Mouse (Mus musculus): Measurements from ENCODE around the gene Gng7. TPM values are rescaled to one million over a fixed set of nuclear protein-coding genes. Genes with fewer than 3 reads are reported as not detected.

Gng7 gene
- polyA plus RNA-seq, 1 experiment from 2014 or later: 6.3 TPM

- H3K27ac ChIP-seq: no peak overlapping the region
- WGBS: 90% methylated on average over 6 of the region's 6 CpGs
These were observed 59.9 kb downstream of the Gng7 start for GRCm38 (mm10) chr10:80954843-80955242.

DNA sequence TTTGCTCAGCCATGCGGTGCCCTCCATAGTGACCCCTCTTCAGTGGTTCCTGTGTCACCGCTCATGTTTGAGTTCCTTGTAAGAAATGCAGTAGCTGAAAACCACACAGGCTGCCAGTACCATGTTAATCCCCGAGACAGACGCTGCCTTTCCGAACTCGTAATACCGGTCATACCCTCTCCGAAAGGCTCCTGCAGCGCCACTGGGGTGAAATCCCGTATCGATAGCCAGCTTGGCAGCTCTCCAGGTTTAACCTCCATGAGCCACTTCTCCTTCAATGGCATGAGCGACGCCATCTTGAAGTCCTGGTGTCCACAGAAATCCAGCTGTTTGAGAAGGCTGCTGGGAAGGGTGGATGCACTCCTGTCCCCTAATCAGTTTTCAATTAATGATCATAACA lies 60.3 kb downstream of the Gng7 start:
- no peaks in the 10 kb centered on the region for H3K9me3 ChIP-seq
- no peak for DNase-seq (ENCODE audit: extremely low spot score, low spot score)
- peaks cover 23% of the 10 kb centered on the region for H3K4me1 ChIP-seq
- 90% methylated on average over 13 of the region's 13 CpGs for WGBS
- H3K27ac ChIP-seq: no peak overlapping the region
- 0 out of 2 replicates have a peak, but pooled peaks cover 18% of the 10 kb centered on the region for H3K27me3 ChIP-seq (ENCODE audit: poor library complexity, severe bottlenecking)
- no peak overlapping the region for H3K4me3 ChIP-seq
- no peaks in the 10 kb centered on the region for H3K36me3 ChIP-seq (replicated peaks)

More at GRCm38 (mm10) chr10:80954843-80955242, 59.9 kb downstream of the Gng7 start:
- DNase-seq (ENCODE audit: extremely low spot score, low spot score): no peak
- H3K4me3 ChIP-seq: no peak overlapping the region
- no peaks in the 10 kb centered on the region for H3K9me3 ChIP-seq
- 0 out of 2 replicates have a peak, but pooled peaks cover 14% of the 10 kb centered on the region for H3K27me3 ChIP-seq (ENCODE audit: poor library complexity, severe bottlenecking)
- peaks cover 19% of the 10 kb centered on the region for H3K4me1 ChIP-seq
- no peaks in the 10 kb centered on the region for H3K36me3 ChIP-seq (replicated peaks)

DNA sequence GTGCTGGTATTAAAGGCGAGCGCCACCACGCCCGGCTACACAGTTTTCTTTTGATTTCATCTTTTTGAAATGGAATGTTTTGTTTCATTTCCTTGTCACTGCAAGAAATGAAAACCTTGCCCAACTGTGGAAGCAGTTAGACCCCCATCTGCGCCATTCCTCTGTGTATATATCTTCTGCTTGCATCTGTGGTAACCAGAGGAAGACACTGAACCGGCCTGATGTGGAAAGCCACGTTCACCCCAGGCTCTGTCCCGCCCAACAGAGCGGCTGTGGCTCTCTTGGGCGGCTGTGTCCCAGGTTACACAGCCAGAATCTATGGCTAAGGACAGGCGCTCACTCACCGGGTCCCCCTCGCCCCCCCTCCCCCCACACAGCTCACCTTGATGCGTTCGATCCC lies 62.3 kb downstream of the Gng7 start:
- peaks cover 43% of the 10 kb centered on the region for H3K4me1 ChIP-seq
- 79% methylated on average over 15 of the region's 15 CpGs for WGBS
- H3K4me3 ChIP-seq: no peak overlapping the region
- no peaks in the 10 kb centered on the region for H3K36me3 ChIP-seq (replicated peaks)
- H3K27ac ChIP-seq: no peak overlapping the region
- no peaks in the 10 kb centered on the region for H3K9me3 ChIP-seq
- H3K27me3 ChIP-seq (ENCODE audit: poor library complexity, severe bottlenecking): 0 out of 2 replicates have a peak, but pooled peaks cover 19% of the 10 kb centered on the region
- no peak for DNase-seq (ENCODE audit: extremely low spot score, low spot score)

- DNase-seq (ENCODE audit: extremely low spot score, low spot score): no peak
- H3K4me1 ChIP-seq: peaks cover 49% of the 10 kb centered on the region
- WGBS: 85% methylated on average over 10 of the region's 10 CpGs
These were observed 62.9 kb downstream of the Gng7 start for GRCm38 (mm10) chr10:80951761-80952390.

GRCm38 (mm10) chr10:80950314-80950713 lies 64.4 kb downstream of the Gng7 start:
- Histone ChIP-seq H3K4me3 (no peak overlapping the region), H3K27me3 (ENCODE audit: poor library complexity, severe bottlenecking) (0 out of 2 replicates have a peak, but pooled peaks cover 19% of the 10 kb centered on the region), H3K36me3 (replicated peaks) (no peaks in the 10 kb centered on the region), H3K9me3 (no peaks in the 10 kb centered on the region), H3K27ac (no peak overlapping the region), H3K4me1 (peaks cover 43% of the 10 kb centered on the region)
- 28% methylated on average over 5 of the region's 5 CpGs for WGBS
- no peak for DNase-seq (ENCODE audit: extremely low spot score, low spot score)

More at GRCm38 (mm10) chr10:80951761-80952390, 62.9 kb downstream of the Gng7 start:
- Histone ChIP-seq H3K27me3 (ENCODE audit: poor library complexity, severe bottlenecking) (0 out of 2 replicates have a peak, but pooled peaks cover 19% of the 10 kb centered on the region), H3K4me3 (no peak overlapping the region), H3K36me3 (replicated peaks) (no peaks in the 10 kb centered on the region), H3K27ac (no peak overlapping the region), H3K9me3 (no peaks in the 10 kb centered on the region)

GRCm38 (mm10) chr10:80949081-80949480 lies 65.7 kb downstream of the Gng7 start:
- Histone ChIP-seq H3K4me1 (peaks cover 37% of the 10 kb centered on the region), H3K4me3 (no peak overlapping the region), H3K9me3 (no peaks in the 10 kb centered on the region), H3K27ac (0 out of 2 replicates have a peak overlapping the region, but pooled peaks have one; percentile 20), H3K36me3 (replicated peaks) (no peaks in the 10 kb centered on the region), H3K27me3 (ENCODE audit: poor library complexity, severe bottlenecking) (0 out of 2 replicates have a peak, but pooled peaks cover 19% of the 10 kb centered on the region)
- WGBS: 80% methylated on average over 3 of the region's 3 CpGs
- no peak for DNase-seq (ENCODE audit: extremely low spot score, low spot score)

- 42% methylated on average over 6 of the region's 6 CpGs for WGBS
- H3K4me3 ChIP-seq: no peak overlapping the region
These were observed 66.2 kb downstream of the Gng7 start for GRCm38 (mm10) chr10:80948570-80948969.

DNA sequence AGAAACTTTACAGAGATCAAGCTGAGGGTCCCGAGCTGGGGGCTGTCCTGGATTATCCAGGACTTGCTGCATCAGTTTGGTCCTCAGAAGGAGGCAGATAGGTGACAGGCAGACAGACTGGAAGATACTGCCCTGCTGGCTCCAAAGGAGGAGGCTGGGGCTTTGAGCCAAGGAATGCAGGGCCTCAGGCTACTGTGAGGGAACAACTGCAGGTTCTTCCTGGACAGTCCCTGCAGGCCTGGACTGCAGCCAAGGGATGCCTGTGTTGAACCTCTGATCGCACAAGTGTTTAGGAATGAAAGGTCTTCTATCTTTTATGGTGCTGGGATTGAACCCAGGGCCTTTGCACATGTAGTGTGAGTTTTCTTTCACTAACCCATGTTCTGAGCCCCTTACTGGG lies 66.9 kb downstream of the Gng7 start:
- Histone ChIP-seq H3K4me1 (peaks cover 42% of the 10 kb centered on the region), H3K27me3 (ENCODE audit: poor library complexity, severe bottlenecking) (0 out of 2 replicates have a peak, but pooled peaks cover 14% of the 10 kb centered on the region), H3K4me3 (no peak overlapping the region), H3K36me3 (replicated peaks) (no peaks in the 10 kb centered on the region), H3K27ac (no peak overlapping the region), H3K9me3 (no peaks in the 10 kb centered on the region)
- 78% methylated on average over 2 of the region's 2 CpGs for WGBS
- DNase-seq (ENCODE audit: extremely low spot score, low spot score): no peak

More at GRCm38 (mm10) chr10:80948570-80948969, 66.2 kb downstream of the Gng7 start:
- H3K4me1 ChIP-seq: peaks cover 39% of the 10 kb centered on the region
- no peaks in the 10 kb centered on the region for H3K9me3 ChIP-seq
- H3K36me3 ChIP-seq (replicated peaks): no peaks in the 10 kb centered on the region
- H3K27me3 ChIP-seq (ENCODE audit: poor library complexity, severe bottlenecking): 0 out of 2 replicates have a peak, but pooled peaks cover 19% of the 10 kb centered on the region
- 0 out of 2 replicates have a peak overlapping the region, but pooled peaks have one; percentile 20 for H3K27ac ChIP-seq
- no peak for DNase-seq (ENCODE audit: extremely low spot score, low spot score)

DNA sequence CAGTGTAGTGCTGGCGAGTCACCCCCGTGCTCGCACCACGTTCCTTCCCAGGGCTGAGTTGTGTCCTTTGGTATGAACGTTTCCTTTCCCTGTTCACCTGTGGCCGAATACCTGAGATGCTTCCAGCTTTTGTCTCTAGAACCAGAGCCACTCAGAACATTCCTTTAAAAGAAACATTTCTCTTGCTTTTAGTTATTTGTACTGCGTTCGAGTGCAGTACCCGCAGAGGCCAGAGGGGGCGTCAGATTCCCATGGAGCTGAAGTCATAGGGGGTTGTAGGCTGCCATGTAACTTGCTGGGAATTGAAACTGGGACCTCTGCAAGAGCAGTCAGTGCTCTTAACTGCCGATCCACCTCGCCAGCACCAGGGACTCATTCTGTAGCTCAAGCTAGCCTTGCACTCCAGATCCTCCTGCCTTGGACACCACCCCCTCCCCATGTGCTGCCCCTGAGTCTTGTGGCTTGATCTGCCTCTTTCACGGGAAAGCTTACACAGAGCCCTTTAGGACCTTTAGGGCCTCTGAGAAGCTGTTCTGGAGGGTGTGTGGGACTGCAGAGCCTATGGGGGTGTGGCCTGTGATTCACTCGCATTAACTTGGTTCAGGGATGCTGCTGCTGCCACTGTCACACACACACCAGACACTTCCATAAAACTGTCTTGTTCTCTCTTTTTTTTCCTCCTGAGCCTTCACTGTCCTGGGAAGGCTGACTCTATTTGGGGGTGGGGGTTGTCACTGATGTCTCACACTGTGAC lies 67.9 kb downstream of the Gng7 start:
- H3K9me3 ChIP-seq: no peaks in the 10 kb centered on the region
- H3K36me3 ChIP-seq (replicated peaks): no peaks in the 10 kb centered on the region
- H3K4me1 ChIP-seq: peaks cover 42% of the 10 kb centered on the region
- 69% methylated on average over 14 of the region's 14 CpGs for WGBS
- peak overlapping the region; percentile 56; the same call in 1 of the 2 replicates for H3K27ac ChIP-seq
- no peak for DNase-seq (ENCODE audit: extremely low spot score, low spot score)
- 0 out of 2 replicates have a peak, but pooled peaks cover 13% of the 10 kb centered on the region for H3K27me3 ChIP-seq (ENCODE audit: poor library complexity, severe bottlenecking)
- H3K4me3 ChIP-seq: no peak overlapping the region

GRCm38 (mm10) chr10:80944231-80944630 lies 70.5 kb downstream of the Gng7 start:
- H3K9me3 ChIP-seq: no peaks in the 10 kb centered on the region
- WGBS: 90% methylated on average over 5 of the region's 5 CpGs
- DNase-seq (ENCODE audit: extremely low spot score, low spot score): no peak
- peaks cover 23% of the 10 kb centered on the region for H3K27me3 ChIP-seq (ENCODE audit: poor library complexity, severe bottlenecking)
- H3K4me3 ChIP-seq: no peak overlapping the region
- H3K4me1 ChIP-seq: peaks cover 53% of the 10 kb centered on the region
- H3K36me3 ChIP-seq (replicated peaks): no peaks in the 10 kb centered on the region
- H3K27ac ChIP-seq: no peak overlapping the region

- Histone ChIP-seq H3K36me3 (replicated peaks) (no peaks in the 10 kb centered on the region), H3K27ac (no peak overlapping the region), H3K4me1 (peaks cover 53% of the 10 kb centered on the region), H3K4me3 (no peak overlapping the region), H3K9me3 (no peaks in the 10 kb centered on the region), H3K27me3 (ENCODE audit: poor library complexity, severe bottlenecking) (peaks cover 28% of the 10 kb centered on the region)
- WGBS: 91% methylated on average over 9 of the region's 9 CpGs
- DNase-seq (ENCODE audit: extremely low spot score, low spot score): no peak
These were observed 71.0 kb downstream of the Gng7 start for GRCm38 (mm10) chr10:80943701-80944100.

DNA sequence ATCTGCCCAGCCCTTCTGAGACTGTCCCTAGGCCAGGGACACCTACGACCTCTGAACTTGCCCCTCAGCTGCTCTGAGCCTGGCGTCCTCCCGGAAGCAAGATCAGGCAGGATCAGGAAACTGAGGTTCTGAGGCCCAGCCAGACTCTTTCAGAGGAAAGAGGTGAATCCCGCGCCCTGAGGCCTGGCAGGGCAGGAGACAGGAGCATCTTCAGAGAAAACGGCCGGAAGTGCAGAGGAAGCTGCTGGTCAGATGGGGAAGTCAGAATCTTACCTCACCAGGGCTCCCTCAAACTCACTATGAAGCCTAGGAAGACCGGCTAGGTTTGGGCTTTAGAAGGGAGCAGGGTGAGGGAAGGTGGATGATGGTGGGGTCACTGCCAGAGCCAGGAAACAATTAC lies 71.8 kb downstream of the Gng7 start:
- Histone ChIP-seq H3K4me1 (peaks cover 53% of the 10 kb centered on the region), H3K27me3 (ENCODE audit: poor library complexity, severe bottlenecking) (peaks cover 36% of the 10 kb centered on the region), H3K9me3 (no peaks in the 10 kb centered on the region), H3K36me3 (replicated peaks) (no peaks in the 10 kb centered on the region), H3K4me3 (no peak overlapping the region), H3K27ac (no peak overlapping the region)
- no peak for DNase-seq (ENCODE audit: extremely low spot score, low spot score)
- WGBS: 62% methylated on average over 8 of the region's 8 CpGs

GRCm38 (mm10) chr10:80940988-80941347 lies 73.8 kb downstream of the Gng7 start:
- WGBS: 74% methylated on average over 2 of the region's 2 CpGs
- H3K4me3 ChIP-seq: no peak overlapping the region
- H3K36me3 ChIP-seq (replicated peaks): no peaks in the 10 kb centered on the region
- DNase-seq (ENCODE audit: extremely low spot score, low spot score): no peak
- H3K4me1 ChIP-seq: peaks cover 60% of the 10 kb centered on the region
- H3K27me3 ChIP-seq (ENCODE audit: poor library complexity, severe bottlenecking): peaks cover 56% of the 10 kb centered on the region
- no peaks in the 10 kb centered on the region for H3K9me3 ChIP-seq
- H3K27ac ChIP-seq: peak overlapping the region; percentile 74; the same call in 1 of the 2 replicates

All from forebrain, embryonic 10.5 days (tissue).